Mouse (Mus musculus): ENCODE data around the gene Rnft1.

- TF ChIP-seq POLR2A (IDR thresholded peaks at IDR 0.05; ENCODE audit: low read depth, low read length) (peak; percentile 93), CTCF (conservative IDR thresholded peaks at IDR 0.05 in 1 of 2, IDR thresholded peaks at IDR 0.05 in 1 of 2; ENCODE audit: low read depth in 2 of 2, low read length in 2 of 2) (peak in 1 of 2 experiments; percentile 40; a peak in 2 of 4 replicates), EP300 (IDR thresholded peaks at IDR 0.05; ENCODE audit: low read length) (no peak), MAZ (IDR thresholded peaks at IDR 0.05; ENCODE audit: low read depth, low read length) (no peak), TCF12 (IDR thresholded peaks at IDR 0.05; ENCODE audit: low read depth, low read length) (peak; percentile 66), E2F4 (IDR thresholded peaks at IDR 0.05; ENCODE audit: insufficient replicate concordance, low read depth, low read length) (no peak)
These were observed at the start of gene Rnft1 for GRCm38 (mm10) chr11:86484101-86484868.
